Mouse (Mus musculus): ENCODE results near the gene Ddx4.

Ddx4 gene

GRCm38 (mm10) chr13:112553304-112553703 is 99.0 kb downstream of the Ddx4 start:
- no peak for DNase-seq (ENCODE audit: low spot score)

- DNase-seq (ENCODE audit: low spot score): no peak
These were observed 100.4 kb downstream of the Ddx4 start for GRCm38 (mm10) chr13:112551641-112552548.
